Mouse (Mus musculus): ENCODE data around the gene Lclat1.

DNA sequence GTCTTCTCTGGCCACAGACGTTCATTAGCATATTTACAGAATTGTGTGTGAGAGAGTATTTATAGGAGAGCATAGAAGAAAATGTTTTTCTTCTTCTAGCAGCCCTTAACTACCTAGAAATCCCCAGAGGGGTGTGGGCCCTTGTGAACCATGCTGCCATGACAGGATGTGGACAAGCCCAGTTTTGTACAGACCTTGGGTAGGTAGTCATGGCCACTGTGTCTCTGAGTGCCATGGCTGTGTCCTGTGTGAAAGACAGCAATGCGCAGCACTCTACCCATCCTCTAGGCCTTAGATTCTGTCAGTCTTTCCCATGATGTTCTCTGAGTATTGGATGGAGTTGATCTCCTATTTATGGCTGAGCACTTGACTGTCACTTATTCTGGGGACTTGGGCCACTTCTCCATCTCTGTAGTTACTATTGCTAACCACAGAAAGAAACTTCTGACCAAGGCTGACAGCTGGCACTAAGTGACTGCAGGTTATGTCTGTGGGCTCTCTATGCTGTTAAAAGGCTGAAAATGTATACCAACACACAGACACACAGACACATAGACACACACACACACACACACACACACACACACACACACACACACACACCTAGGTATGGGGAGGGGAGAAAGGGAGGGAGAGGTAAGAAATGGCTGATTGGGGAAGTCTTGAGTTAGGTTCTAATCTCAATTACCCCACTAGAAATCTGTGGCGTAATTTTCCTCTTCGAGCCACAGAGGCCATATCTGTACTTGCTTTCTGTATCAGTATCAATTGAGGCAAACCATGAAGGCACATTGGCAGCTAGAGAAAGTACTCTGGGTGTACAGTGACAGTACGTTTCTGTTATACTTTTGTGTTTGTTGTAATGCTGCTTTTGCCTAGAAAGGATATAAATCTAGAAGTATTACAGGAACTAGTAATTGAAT, 29.0 kb downstream of the Lclat1 start:
- TF ChIP-seq GATA1 (IDR thresholded peaks at IDR 0.05; ENCODE audit: low read length), result no peak
- TF ChIP-seq TAL1 (IDR thresholded peaks at IDR 0.05; ENCODE audit: low read length), result no peak
